Mouse (Mus musculus): ENCODE measurements around the gene Gm44511.

The Gm44511 gene

DNA sequence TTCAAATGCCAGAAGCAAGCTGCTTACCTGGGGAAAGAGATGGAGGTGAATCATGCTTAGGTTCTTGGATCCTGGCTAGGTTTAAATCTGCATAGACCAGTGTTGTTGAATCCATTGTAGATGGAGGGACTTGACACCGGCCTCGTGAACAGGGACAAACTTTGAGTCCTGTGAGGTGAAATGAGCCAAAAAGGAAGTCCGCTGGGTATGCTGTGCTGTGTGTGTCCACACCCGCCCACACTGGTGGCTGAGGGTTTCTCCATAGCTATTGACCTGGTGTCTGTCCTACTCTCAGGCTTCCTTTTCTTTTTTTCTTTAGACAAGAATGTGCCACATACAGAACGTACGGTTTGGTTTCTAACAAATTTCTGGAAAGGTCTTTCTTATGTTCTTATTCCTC, at the start of gene Gm44511, which contains the start of gene Klrb1b:
Gene Gm44511 (minus strand): TSS at position 184 of the 400 bp plus-strand sequence.
Gene Klrb1b (minus strand): TSS at position 200 of the 400 bp plus-strand sequence.
- no peak for DNase-seq (ENCODE audit: low read depth, low spot score)

DNA sequence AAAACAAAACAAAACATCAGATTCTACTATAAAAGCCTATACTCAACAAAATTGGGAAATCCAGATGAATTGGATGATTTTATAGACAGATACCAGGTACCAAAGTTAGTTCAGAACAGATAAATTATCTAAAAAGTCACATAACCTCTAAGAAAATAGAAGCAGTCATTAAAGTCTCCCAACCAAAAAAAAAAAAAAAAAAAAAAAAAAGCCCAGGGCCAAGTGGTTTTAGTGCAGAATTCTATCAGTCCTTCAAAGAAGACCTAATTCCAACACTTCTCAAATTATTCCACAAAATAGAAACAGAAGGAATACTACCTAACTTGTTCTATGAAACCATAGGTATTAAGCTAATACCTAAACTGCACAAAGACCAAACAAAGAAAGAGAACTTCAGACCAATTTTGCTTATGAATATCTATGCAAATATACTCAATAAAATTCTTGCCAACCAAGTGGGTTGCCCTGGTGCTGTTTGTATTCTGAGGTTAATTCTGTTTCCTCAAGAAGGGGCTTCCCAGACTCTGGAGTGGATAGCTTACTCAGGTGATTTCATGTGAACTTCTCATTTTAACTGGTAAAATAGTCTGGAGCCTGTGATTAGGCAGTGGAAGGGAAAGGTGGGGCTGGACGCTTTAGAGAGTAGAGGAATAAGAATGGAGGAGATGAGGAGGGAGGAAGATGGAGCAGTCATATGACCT, 45.9 kb upstream of the Gm44511 start:
- DNase-seq (ENCODE audit: low read depth, low spot score), result no peak

DNA sequence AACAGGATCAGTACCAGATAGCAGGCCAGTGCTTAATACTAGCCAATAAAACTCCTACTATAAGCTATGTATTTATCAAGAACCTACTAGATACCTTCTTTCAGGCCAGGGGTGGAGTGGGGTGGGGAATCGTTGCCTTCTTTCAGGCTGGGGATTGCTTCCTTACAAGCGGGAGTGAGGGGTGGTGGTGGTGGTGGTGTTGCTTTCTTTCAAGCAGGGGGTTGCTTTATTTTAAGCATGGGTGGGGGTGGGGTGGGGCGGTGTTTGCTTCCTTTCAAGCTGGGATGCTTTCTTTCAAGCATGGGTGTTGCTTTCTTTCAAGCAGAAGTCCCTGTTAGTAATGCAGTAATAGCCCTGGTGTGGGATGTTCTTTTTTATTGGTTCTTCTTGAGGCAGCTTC, 42.7 kb upstream of the Gm44511 start:
- no peak for DNase-seq (ENCODE audit: low read depth, low spot score)

DNA sequence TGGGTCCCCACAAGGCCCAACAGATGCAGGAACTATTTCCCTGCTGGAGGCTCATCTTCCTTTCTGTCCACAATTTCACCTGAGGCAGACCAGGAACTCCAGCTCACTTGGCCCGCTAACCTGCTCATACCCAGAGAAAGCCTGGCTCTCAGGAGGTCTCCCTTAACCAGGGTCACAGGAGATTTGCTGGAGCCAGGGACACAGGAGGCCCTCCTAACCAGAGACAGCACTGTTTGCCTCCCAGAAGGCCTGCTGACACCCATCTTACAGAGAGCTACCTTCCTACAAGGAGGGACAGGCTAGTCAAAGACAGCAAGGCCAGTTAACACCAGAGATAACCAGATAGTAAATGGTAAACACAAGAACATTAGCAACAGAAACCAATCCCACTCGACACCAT, 31.9 kb upstream of the Gm44511 start:
- no peak for DNase-seq (ENCODE audit: low read depth, low spot score)

DNA sequence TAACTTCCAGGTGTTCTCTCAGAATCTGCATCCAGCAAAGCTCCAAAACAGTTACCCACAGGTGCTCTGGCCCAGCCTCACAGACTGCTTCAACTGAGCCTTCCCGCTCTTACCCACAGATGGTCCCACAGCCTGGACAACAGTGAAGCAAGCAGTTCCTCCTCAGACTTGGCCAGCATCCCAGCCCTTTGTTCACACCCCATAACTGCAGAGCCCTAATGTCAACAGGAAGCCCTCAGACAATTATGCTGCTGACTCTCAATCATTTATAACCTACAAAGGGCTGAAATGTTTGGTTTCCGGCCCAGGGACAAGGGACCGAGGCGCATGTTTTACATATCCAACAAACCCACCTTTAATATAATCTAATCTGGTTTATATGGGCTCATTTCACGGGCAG, 30.1 kb upstream of the Gm44511 start:
- DNase-seq (ENCODE audit: low read depth, low spot score), result no peak

DNA sequence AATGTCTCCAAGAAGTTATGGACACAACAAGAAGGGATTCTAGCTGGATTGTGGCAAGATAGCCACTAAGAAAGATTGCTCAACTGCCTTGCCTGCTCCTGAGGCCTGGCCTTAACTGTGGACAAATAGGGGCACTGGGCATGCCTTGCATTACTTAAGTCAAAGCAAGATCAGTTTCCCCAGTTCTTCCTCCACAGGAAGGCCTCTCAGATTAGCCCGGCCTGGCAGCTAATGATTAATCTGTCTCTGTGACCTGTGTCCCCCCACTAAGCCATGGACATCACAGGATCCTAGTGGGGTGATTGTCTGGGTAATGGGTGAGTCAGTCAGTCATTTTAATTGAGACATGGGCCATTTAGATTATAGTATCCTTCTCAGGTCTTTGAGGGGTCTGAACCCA, 29.4 kb upstream of the Gm44511 start:
- no peak for DNase-seq (ENCODE audit: low read depth, low spot score)

- no peak for DNase-seq (ENCODE audit: low read depth, low spot score)
These were observed 28.8 kb upstream of the Gm44511 start for GRCm38 (mm10) chr6:128854895-128855294.

DNA sequence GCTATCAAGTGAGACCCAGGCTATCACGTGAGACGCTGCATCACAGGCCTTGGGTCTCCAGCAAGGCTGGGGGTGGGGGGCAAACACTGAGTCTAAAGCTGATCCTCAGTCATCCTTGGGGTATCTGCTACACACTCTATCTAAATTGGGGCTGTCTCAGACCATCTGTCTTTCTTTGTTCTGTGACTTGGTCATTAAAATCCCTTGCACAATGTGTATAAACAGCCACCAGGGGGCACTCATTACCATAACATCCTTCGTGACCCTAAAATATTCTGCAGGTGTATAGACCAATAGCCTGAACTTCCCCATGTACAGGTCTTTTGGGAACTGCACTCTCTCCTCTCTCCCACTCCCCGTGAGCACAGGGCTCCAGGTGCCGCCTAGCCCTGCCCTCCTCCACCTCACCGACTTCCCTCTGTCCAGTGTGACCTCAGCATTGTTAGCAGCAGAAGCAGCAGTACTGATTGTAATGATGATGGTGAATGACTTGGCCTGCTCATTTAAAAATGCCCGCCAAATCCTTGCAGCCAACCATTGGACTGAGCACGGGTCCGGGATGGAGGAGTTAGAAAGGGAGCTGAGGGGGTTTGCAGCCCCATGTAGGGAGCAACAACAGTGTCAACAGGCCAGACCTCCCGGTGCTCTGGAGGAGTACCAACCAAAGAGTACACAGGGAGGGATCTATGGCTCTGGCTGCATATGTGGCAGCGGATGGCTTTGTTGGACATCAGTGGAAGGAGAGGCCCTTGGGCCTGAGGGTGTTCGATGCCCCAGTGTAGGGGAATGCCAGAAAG, 28.1 kb upstream of the Gm44511 start:
- peak; percentile 51 for DNase-seq (ENCODE audit: low read depth, low spot score)

DNA sequence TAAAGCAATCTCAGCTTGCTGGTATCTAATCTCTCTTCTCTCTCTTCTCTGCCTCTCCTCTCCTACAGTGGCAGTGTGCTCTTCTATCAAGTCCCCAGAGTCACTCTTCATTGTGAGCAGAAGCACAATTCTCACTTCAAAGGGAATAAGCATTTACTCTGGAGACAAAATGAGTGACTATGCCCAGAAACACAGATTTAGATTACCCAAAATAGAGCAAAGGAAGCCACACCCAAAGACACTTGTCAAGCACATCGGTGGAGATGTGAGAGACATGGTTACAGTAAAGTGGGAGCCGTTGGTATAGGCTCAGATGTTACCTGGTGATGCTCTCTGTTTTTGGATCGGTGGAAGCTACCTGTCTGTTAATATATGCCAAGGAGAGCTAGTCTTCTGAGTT, 26.7 kb upstream of the Gm44511 start:
- DNase-seq (ENCODE audit: low read depth, low spot score), result no peak

GRCm38 (mm10) chr6:128851151-128851550, 25.0 kb upstream of the Gm44511 start:
- no peak for DNase-seq (ENCODE audit: low read depth, low spot score)

GRCm38 (mm10) chr6:128850671-128851070, 24.6 kb upstream of the Gm44511 start:
- DNase-seq (ENCODE audit: low read depth, low spot score), result no peak

DNA sequence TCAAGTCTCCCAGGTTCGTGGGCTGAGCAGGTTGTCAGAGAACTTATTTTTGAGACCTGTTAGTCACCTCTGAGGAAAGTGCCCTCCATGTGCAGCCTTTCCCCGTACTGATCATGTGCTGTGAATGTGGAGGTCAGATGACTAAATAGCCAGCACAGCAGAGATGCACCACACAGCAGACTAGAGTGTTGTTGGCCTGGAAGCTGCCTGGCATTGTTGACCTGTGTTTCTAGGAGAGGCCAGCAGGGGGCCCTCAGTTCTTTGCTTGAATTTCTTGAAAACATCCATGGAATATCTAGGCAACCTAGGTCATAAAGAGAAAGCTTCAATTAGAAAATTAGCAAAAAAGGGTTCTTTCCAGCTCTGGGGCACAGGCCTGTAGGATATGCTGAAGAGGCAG, 23.8 kb upstream of the Gm44511 start:
- peak; percentile 39 for DNase-seq (ENCODE audit: low read depth, low spot score)

DNA sequence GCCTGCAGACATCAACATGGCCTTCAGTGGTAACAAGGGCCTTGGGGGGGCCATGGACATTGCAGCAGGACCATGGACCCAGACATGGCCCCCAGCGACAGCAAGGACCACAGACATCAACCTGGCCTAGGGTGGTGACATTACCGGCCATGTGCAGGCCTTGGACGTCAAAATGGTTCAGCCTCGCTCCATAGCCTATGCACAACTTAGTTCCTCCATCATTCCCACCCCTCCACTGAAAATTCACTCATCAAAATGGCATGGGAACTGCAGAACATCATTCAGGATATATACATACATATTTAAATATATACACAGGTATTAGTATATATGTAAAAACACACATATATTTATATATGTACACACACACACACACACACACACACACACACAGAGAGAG, 21.3 kb upstream of the Gm44511 start:
- DNase-seq (ENCODE audit: low read depth, low spot score), result no peak

- DNase-seq (ENCODE audit: low read depth, low spot score), result no peak
These were observed 20.0 kb upstream of the Gm44511 start for GRCm38 (mm10) chr6:128845998-128846542.

- peak; percentile 88 for DNase-seq (ENCODE audit: low read depth, low spot score)
These were observed 19.3 kb upstream of the Gm44511 start for GRCm38 (mm10) chr6:128845319-128845979.

- DNase-seq (ENCODE audit: low read depth, low spot score), result no peak
These were observed 18.5 kb upstream of the Gm44511 start for GRCm38 (mm10) chr6:128844586-128845080.

- no peak for DNase-seq (ENCODE audit: low read depth, low spot score)
These were observed 18.0 kb upstream of the Gm44511 start for GRCm38 (mm10) chr6:128844131-128844530.

- peak; percentile 36 for DNase-seq (ENCODE audit: low read depth, low spot score)
These were observed 17.4 kb upstream of the Gm44511 start for GRCm38 (mm10) chr6:128843479-128843992.

GRCm38 (mm10) chr6:128842945-128843478, 16.9 kb upstream of the Gm44511 start:
- peak; percentile 92 for DNase-seq (ENCODE audit: low read depth, low spot score)

DNA sequence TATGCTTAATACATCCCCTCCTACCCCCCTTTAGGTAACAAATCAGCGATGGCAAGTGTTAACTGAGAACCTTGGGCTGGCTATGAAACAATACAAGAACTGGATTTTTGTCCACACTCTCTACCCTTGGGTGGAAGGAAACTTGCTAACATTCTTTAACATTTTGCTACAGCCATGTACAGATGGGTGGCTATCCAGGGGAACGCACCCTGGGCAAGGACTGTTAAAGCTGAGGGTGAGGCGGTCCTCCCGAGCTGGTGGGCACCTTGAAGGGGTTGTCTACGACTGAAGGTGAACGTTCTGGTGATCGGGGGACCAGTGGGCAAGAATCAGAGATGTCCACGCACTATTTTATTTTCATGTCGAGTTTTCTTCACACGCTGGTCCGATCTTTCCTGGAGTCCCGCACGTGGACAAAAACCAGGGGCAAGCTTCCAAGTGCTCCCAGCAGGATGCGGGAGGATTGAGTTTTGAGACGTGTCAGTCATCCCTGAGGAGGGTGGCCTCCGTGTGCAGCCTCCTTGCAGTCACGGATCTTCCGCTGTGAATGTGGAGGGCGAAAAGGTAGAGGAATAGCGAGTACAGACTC, 16.3 kb upstream of the Gm44511 start:
- DNase-seq (ENCODE audit: low read depth, low spot score), result no peak
